Mouse (Mus musculus): ENCODE measurements around the gene Parva. TPM values are rescaled to one million over a fixed set of nuclear protein-coding genes. Genes with fewer than 3 reads are reported as not detected.

Parva gene
- polyA plus RNA-seq (2015; fragmentation: Nextera tagmentation; extraction: Ambion mirVana), result 27.0 TPM in 2 replicates

DNA sequence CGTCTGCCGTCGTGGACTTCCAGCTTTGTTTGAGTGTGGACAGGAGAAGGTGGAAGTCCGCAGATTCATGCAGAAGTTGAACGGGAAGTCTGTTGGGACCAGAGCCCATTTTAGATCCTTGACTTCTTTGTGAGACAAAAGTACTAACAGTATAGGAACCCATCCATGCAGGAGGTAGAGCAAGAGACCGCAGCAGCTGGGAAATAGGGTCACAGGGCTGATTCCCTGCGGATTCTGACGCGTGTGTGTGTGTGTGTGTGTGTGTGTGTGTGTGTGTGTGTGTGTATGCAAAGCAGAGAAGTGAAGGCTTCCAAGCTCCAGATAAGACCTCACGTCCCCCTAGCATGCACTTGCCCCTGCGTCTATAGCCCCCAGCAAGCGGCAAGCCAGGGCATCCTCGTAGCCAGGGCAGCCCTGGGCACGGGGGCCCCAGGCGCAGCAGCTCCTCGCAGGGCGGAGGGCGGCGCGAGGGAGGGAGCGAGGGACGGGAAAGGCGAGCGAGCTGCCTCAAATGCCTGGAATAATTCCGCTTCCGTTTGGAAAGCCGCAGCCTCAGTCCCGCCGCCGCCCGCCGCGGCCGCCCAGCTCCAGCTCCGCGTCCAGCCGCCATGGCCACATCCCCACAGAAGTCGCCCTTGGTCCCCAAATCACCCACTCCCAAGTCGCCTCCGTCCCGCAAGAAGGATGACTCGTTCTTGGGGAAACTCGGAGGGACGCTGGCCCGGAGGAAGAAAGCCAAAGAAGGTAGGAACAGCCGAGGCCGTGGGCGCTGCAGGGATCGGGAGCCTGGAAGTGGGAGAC lies at the start of gene Parva:
Gene Parva, plus strand, starts transcription at position 149 of the 801 bp plus-strand sequence.

Other genes with a start within 250 kb of the Parva start
- gene Mical2, start 201.6 kb upstream of the Parva start, polyA plus RNA-seq (2015; fragmentation: Nextera tagmentation; extraction: Ambion mirVana), result 6.4 and 7.2 TPM in 2 replicates